Mouse (Mus musculus) cortical plate, adult 2 months (tissue): ENCODE data around the gene Cpa2. TPM values are rescaled to one million over a fixed set of nuclear protein-coding genes. Genes with fewer than 3 reads are reported as not detected.

ENCODE experiments used
- H3K27ac ChIP-seq: fragments of 200-500 bp; 2 replicates; pipeline ENCODE4 v1.5.1; 2012; ENCODE audit warnings: low read length, control low read depth, inconsistent platforms; ENCODE audit not compliant: insufficient read depth
- H3K4me1 ChIP-seq: fragments of 200-500 bp; 2 replicates; pipeline ENCODE4 v1.6.1; 2011; ENCODE audit warnings: low read length; ENCODE audit not compliant: control insufficient read depth, insufficient read depth
- H3K4me3 ChIP-seq: fragments of 200-500 bp; 2 replicates; pipeline ENCODE4 v1.5.1; 2011; ENCODE audit warnings: mild to moderate bottlenecking, low read length, control low read depth; ENCODE audit not compliant: insufficient read depth
- CTCF ChIP-seq: fragments of 200-500 bp; IDR thresholded peaks from 2 replicates; pipeline ENCODE4 v1.5.1; 2011; ENCODE audit warnings: mild to moderate bottlenecking, control low read depth, low read length; ENCODE audit not compliant: insufficient read depth; ENCODE audit errors: extremely low read depth
- POLR2A ChIP-seq: fragments of 200-500 bp; IDR thresholded peaks from 2 replicates; pipeline ENCODE4 v1.6.1; 2011; ENCODE audit warnings: mild to moderate bottlenecking, low read length, control low read depth; ENCODE audit not compliant: insufficient read depth; ENCODE audit errors: extremely low read depth
- polyA plus RNA-seq: library from polyadenylated mRNA; depleted of rRNA; stranded (reverse); fragments of >200 nt; gene quantifications from 2 replicates; pipeline ENCODE4 v1.2.3, GENCODE M21; 2012

Cpa2 gene
- polyA plus RNA-seq, 1 experiment: 3.1 TPM

DNA sequence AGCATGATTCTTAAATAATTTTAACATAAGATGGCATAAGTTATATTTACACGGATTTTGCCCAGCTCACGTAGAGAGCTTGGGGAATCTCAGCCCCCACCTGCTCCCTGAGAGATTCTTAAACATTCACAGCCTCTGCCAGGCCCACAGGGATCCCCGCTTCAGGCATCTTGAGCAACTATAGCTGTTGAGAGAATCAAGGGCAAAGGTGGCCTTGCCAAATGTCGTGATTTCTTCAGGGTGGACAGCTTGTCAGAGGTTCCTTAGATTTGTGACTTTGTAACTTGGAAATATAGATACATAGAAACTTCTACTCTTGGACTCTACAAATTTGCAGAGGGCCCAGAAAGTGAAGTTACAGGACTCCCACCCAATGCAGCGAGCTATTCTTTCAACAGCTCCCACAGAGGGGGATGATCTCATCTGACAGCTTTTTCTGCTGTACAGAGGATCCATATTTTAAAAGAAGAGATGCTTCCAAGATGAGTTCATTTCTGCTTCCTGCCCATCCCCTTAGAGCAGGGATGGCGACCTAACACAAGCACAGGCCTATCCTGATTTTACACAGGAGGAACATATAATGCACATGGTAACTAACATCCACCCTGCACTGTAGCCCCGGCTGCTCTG lies 12.1 kb downstream of the Cpa2 start:
- no peak overlapping the region for H3K27ac ChIP-seq

DNA sequence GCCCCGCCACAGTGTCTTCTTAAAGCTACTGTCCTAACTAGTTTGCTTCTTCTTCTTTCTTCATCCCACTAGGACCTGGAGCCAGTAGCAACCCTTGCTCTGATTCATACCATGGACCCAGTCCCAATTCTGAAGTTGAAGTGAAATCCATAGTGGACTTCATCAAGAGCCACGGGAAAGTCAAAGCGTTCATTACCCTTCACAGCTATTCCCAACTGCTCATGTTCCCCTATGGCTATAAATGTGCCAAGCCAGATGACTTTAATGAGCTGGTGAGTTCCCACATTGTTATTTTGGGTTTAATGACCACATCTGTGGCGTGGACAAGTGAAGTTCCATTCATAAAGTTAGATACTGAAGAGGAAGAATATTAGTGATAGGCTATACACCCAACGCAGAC lies 12.7 kb downstream of the Cpa2 start:
- Histone ChIP-seq H3K4me3 (no peak overlapping the region), H3K4me1 (peaks cover 6% of the 10 kb centered on the region; the same call in 1 of the 2 replicates), H3K27ac (no peak overlapping the region)
- no peak for TF ChIP-seq POLR2A
- TF ChIP-seq CTCF: no peak

More for the DNA sequence above, 12.1 kb downstream of the Cpa2 start:
- TF ChIP-seq POLR2A (no peak), CTCF (no peak)
- H3K4me1 ChIP-seq: peaks cover 6% of the 10 kb centered on the region; the same call in 1 of the 2 replicates
- H3K4me3 ChIP-seq: no peak overlapping the region

DNA sequence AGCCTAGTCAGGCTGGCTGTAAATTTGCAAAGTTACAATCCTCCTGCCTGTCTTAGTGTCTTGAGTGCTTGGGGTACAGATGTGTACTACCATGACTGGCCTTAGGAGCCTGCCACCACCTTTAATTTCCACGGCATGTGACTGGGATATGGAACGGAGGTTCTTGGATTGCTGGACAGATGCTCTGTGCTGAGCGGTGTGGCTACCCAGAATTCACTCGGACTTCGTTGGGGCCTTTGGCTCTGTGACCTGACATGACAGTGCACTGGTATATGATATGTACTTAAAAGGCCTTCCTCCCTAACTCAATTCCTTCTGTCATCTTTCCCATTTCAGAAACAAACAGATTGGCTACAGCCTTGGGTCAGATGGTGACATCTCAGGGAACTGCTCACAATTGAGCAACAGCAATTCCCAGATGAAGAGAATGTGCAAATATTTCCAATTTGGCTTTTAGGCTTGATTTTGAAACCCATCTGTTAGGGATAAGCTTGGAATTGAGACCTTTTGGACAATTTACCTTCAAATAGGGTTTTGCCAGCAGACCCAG lies 13.3 kb downstream of the Cpa2 start:
- Histone ChIP-seq H3K4me3 (no peak overlapping the region), H3K27ac (no peak overlapping the region), H3K4me1 (peaks cover 6% of the 10 kb centered on the region; the same call in 1 of the 2 replicates)
- TF ChIP-seq POLR2A (no peak), CTCF (no peak)

DNA sequence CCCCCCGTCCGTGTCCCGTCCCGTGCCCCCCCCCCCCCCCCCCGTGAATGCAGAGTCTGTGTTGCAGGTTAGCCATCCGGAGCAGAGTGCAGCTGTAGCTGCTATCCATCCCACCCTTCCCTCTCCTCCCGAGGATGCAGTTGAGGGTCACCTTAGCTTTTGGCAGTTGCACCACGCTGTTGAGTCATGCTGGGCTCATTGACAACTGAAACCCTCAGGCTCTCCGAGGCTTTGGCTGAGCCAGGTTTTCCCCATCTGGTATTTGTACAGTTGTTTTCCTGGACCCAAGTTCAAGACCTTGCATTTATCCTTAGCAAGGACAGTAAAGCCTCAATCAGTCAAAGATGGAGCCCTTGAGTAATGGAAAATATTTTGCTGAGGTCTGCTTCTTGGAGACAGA lies 14.7 kb downstream of the Cpa2 start:
- H3K4me3 ChIP-seq: no peak overlapping the region
- TF ChIP-seq POLR2A (no peak), CTCF (no peak)

DNA sequence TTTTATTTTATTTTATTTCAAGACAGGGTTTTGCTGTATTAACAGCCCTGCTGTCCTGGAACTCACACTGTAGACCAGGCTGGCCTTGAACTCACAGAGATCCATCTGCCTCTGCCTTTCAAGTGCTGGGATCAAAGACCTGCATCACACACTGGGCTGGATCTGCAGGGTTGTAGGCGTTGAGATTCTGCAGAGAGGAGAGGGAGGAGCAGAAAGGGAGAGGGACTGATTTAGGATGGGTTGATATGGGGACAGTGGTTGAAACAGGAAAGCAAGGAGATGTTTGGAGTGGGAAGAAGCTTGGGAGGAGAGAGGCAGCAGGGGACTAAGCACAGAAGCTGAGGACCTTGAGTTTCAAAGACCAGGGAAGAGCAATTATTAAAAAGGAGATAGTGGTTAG lies 18.3 kb downstream of the Cpa2 start:
- Histone ChIP-seq H3K4me1 (no peaks in the 10 kb centered on the region), H3K27ac (no peak overlapping the region), H3K4me3 (no peak overlapping the region)
- TF ChIP-seq CTCF (no peak), POLR2A (no peak)

More for the DNA sequence above, 14.7 kb downstream of the Cpa2 start:
- H3K4me1 ChIP-seq: peaks cover 4% of the 10 kb centered on the region; the same call in 1 of the 2 replicates
- H3K27ac ChIP-seq: no peak overlapping the region

DNA sequence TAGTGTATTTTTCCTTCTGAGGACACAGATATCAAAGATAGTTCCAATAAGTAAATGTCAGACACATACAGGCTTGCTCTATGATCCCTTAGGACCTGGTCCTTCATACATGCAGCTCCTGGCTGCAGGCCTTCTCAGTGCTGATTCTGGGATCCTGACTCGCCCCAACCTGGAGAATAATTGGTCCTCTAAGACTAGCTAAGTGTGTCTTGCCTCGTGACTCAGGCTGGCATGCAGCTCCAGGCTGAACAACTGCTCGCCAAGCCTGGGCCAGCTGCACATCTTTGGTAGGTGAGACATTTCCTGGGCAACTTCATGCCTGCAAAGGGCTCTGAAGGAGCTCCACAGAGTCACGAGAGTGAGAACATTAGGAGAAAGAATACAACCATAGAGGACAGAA lies 20.8 kb downstream of the Cpa2 start:
- Histone ChIP-seq H3K4me3 (no peak overlapping the region), H3K4me1 (no peaks in the 10 kb centered on the region), H3K27ac (no peak overlapping the region)
- TF ChIP-seq CTCF (no peak), POLR2A (no peak)

DNA sequence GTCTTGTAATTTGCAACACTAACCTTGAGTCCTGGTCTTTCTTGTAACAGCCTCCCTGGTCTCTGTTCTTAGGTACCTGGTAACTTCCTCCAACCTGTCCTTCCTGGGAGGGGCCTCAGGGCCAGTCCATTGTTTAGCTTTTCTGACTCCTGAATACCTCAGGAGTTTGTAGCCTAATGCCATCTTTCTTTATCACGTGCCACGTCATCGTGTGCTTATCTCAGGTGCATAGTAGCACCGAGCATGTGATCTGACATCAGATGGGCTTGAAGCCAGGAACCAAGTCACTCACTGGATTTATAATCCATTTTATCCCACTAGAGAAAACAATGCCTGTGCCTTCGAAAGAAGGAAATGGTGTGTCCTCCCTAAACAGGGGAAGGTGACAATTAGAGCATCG lies 22.2 kb downstream of the Cpa2 start:
- Histone ChIP-seq H3K4me3 (no peak overlapping the region), H3K27ac (no peak overlapping the region), H3K4me1 (no peaks in the 10 kb centered on the region)
- TF ChIP-seq CTCF: no peak
- TF ChIP-seq POLR2A: no peak

DNA sequence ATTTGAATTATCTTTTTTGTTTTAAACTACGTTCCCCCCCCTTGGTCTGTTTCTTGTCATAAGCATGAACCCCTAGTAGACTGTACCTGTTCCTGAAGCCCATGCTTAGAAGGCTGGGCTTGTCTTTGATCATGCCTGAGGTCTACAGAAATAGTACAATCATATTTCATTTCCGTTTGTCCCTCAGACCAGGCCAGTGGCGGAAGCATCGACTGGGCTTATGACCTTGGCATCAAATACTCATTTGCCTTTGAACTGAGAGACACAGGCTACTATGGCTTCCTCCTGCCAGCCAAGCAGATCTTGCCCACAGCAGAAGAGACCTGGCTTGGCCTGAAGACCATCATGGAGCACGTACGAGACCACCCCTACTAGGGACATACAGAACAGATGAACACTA lies 22.7 kb downstream of the Cpa2 start:
- Histone ChIP-seq H3K27ac (no peak overlapping the region), H3K4me1 (no peaks in the 10 kb centered on the region; the same call in 1 of the 2 replicates), H3K4me3 (no peak overlapping the region)
- TF ChIP-seq POLR2A (no peak), CTCF (no peak)

DNA sequence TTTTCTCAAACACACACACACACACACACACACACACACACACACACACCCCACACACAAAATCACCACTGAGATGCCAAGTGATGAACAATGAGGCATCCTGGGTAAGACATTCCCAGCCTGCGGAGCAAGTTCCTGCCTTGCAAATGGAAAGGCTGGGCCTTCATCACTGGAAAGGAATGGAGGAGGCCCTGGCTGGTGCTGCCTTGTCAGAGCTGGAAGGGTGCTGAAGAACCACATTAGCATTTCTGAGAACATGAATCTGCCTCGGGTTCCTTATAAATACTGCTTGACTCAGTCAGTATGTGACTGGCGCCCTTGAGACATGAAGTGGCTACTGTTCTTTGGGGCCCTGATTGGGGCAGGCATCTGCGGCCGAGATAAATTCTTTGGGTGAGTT lies 26.7 kb downstream of the Cpa2 start, which contains the start of gene Cpa4:
Gene Cpa4 (plus strand): TSS at position 301 of the 400 bp plus-strand sequence.
- TF ChIP-seq CTCF (no peak), POLR2A (no peak)
- H3K4me3 ChIP-seq: no peak within 1 kb of the TSS
- peaks cover 15% of the 10 kb centered on the region for H3K4me1 ChIP-seq
- no peak within 1 kb of the TSS for H3K27ac ChIP-seq

DNA sequence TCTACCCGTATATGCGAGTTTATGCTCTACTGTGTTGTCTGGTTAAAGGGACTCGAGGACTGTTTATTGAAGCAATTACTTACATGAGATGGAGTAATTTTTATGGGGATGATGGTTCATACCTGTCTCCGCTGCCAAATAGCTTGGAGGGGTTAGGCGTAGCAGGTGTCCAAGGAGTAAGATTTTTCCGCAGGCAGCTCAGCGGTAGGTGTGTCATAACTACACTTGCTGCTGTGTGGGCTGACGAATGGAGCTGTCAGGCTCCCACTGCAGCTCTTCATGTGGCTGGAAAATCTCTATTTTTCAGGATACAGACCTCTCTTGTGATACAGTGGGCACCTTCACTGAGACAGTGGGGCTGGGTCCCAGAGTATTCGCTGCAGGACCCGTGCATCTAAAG lies 27.9 kb downstream of the Cpa2 start:
- no peak overlapping the region for H3K4me3 ChIP-seq
- peak overlapping the region; percentile 68 for H3K27ac ChIP-seq
- H3K4me1 ChIP-seq: peaks cover 16% of the 10 kb centered on the region
- TF ChIP-seq POLR2A (no peak; the same call in 1 of the 2 replicates), CTCF (no peak)
